Mouse (Mus musculus) ovary, adult 10 weeks (tissue): ENCODE measurements around the gene Krt222. TPM values are rescaled to one million over a fixed set of nuclear protein-coding genes. Genes with fewer than 3 reads are reported as not detected.

Experiments used
- polyA plus RNA-seq: library from polyadenylated mRNA; stranded (reverse); fragments of 350-450 nt; fragmentation: Illumina TruSeq; extraction: RNeasy Lipid Tissue Mini Kit (QIAGEN cat#74804); gene quantifications from one replicate; pipeline ENCODE4 v1.2.3, GENCODE M21; 2014

Gene Krt222
- polyA plus RNA-seq = 0.46 TPM

DNA sequence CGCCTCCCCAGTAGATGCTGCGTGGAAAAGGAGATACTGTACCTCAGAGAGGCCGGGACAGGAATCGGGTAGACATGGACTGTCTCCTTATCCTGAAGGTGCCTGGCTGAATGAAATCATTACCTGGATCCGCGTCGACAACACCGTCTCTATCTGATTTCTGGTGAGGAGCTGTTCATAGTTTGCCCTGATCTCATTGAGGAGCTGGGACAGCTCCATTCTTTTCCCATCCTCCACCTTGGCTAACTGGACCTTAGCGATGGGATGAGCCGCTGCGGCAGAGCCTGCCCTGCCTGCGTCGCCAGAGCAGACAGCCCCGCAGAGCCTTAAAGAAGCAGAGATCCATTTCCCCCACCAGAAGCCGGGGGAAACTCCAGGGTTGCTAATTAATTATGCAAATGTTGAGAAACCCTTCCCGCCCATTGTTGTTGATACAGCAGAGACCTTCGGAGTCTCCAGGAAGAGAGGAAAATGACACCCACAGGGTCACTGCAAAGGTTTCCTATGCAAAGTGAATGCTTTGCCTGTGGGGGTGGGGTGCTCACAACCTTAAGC is at the start of gene Krt222:
Krt222 (minus strand) TSS at position 266 of the 555 bp plus-strand sequence.

DNA sequence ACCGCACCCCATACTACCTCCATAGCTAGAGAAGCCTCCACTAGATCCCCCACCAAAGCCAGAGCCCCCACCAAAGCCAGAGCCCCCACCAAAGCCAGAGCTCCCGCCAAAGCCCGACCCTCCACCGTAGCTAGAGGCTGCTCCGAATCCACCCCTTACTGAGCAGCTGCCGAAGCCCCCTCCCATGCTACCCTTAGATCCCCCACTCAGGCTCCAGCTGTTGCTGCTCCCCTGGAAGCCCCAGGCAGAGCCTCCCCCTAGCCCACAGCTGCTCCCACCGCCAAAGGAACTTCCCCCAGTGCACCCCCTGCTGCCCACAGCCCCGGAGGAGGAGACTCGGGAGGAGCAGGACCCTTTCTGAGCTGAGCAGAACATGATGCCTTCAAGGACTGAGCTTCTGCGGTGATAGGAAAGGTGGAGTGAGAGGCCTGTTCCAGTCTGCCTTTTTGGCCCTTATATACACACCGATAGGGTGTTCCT is 41.0 kb upstream of the Krt222 start, which contains the start of gene Krt24:
Krt24 (minus strand) TSS at position 430 of the 480 bp plus-strand sequence.

DNA sequence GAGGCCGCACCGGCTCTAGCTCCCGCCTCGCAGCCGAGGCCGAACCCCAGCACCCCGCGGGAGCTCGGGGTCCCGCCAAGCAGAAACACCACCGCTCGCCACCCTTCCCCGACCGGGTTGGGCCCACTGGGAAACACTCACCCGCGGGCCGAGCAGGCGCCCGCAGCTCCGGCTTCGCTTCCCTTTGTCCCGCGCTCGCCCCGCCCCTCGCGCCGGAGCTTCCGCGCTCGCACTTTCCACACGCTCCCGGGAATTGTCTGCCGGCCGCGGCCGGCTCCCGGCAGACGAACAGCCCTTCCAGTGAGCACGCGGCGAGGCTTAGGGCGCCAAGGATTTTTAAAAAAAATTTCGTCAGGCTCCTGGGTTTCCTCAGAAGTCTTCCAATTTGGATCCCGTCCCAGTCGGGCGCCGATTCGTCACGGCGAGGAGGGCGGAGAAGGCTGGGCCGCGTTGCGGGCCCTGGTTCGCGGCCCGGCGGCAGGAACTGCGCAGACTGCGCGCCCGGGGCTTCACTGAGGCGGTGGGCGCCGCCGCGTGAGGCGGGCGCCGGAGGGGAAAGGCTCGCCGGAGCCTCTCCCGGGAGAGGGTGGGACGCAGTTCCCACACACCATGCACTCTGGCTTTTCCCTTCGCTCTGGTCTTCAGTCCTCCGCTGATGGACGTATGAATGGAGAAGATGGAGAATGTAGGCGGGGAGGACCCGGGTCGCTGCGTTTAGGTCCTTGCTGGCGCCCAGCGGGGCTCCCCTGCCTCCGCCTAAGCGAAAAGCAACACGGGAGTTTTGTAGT is 13.4 kb downstream of the Krt222 start, which contains the start of gene Smarce1:
Smarce1 (minus strand) TSS at position 757 of the 788 bp plus-strand sequence.

Other genes with a start within 250 kb of the Krt222 start
- 203 TPM for gene Top2a, start 219.9 kb downstream of the Krt222 start, polyA plus RNA-seq
- 57.2 TPM for gene Igfbp4, start 202.8 kb downstream of the Krt222 start, polyA plus RNA-seq
- gene Tns4, start 154.8 kb downstream of the Krt222 start, polyA plus RNA-seq = 1.6 TPM
- not detected for gene Ccr7, start 89.0 kb downstream of the Krt222 start, polyA plus RNA-seq
- gene Smarce1, start 13.1 kb downstream of the Krt222 start, polyA plus RNA-seq = 295 TPM
- not detected for gene Krt24, start 41.2 kb upstream of the Krt222 start, polyA plus RNA-seq
- not detected for gene Krt25, start 78.9 kb upstream of the Krt222 start, polyA plus RNA-seq
- gene Krt26, start 93.9 kb upstream of the Krt222 start, polyA plus RNA-seq = not detected
- gene Krt27, start 107.0 kb upstream of the Krt222 start, polyA plus RNA-seq = not detected
- not detected for gene Krt28, start 130.8 kb upstream of the Krt222 start, polyA plus RNA-seq
- gene Krt10, start 145.3 kb upstream of the Krt222 start, polyA plus RNA-seq = 13.0 TPM
- gene Krt12, start 178.2 kb upstream of the Krt222 start, polyA plus RNA-seq = not detected
- 3.6 TPM for gene Krt20, start 194.1 kb upstream of the Krt222 start, polyA plus RNA-seq
- gene Krt23, start 249.1 kb upstream of the Krt222 start, polyA plus RNA-seq = 0.29 TPM